Mouse (Mus musculus): ENCODE data around the gene Hoxb7.
A peak's percentile ranks its signal among the peaks of the same experiment; 100 is the strongest.

The Hoxb7 gene

GRCm38 (mm10) chr11:96314671-96315343 is 28.4 kb downstream of the Hoxb7 start:
- DNase-seq (ENCODE audit: low read depth, low spot score), result no peak

- DNase-seq (ENCODE audit: low read depth, low spot score), result no peak
Observed at GRCm38 (mm10) chr11:96315344-96315681, 28.9 kb downstream of the Hoxb7 start.

- no peak for DNase-seq (ENCODE audit: low read depth, low spot score)
Observed at GRCm38 (mm10) chr11:96316696-96317607, 30.5 kb downstream of the Hoxb7 start.

GRCm38 (mm10) chr11:96317608-96318367 is 31.4 kb downstream of the Hoxb7 start, which contains the start of gene Hoxb4:
Gene Hoxb4, plus strand, starts transcription at chr11:96318267.
- DNase-seq (ENCODE audit: low read depth, low spot score), result peak; percentile 63

GRCm38 (mm10) chr11:96318368-96319070 is 32.1 kb downstream of the Hoxb7 start:
- DNase-seq (ENCODE audit: low read depth, low spot score), result peak; percentile 91

- DNase-seq (ENCODE audit: low read depth, low spot score), result peak; percentile 56
Observed at GRCm38 (mm10) chr11:96319071-96319902, 32.9 kb downstream of the Hoxb7 start.

- peak; percentile 50 for DNase-seq (ENCODE audit: low read depth, low spot score)
Observed at GRCm38 (mm10) chr11:96319910-96320309, 33.5 kb downstream of the Hoxb7 start.

GRCm38 (mm10) chr11:96320688-96321087 is 34.3 kb downstream of the Hoxb7 start:
- DNase-seq (ENCODE audit: low read depth, low spot score), result no peak

- no peak for DNase-seq (ENCODE audit: low read depth, low spot score)
Observed at GRCm38 (mm10) chr11:96321846-96322245, 35.4 kb downstream of the Hoxb7 start.

GRCm38 (mm10) chr11:96322738-96323137 is 36.3 kb downstream of the Hoxb7 start:
- no peak for DNase-seq (ENCODE audit: low read depth, low spot score)

GRCm38 (mm10) chr11:96323154-96323553 is 36.7 kb downstream of the Hoxb7 start, which contains the start of gene Hoxb3:
Gene Hoxb3, plus strand, starts transcription at chr11:96323326.
- DNase-seq (ENCODE audit: low read depth, low spot score), result no peak

- no peak for DNase-seq (ENCODE audit: low read depth, low spot score)
Observed at GRCm38 (mm10) chr11:96324125-96324524, 37.7 kb downstream of the Hoxb7 start.

GRCm38 (mm10) chr11:96324965-96325364 is 38.5 kb downstream of the Hoxb7 start:
- DNase-seq (ENCODE audit: low read depth, low spot score), result no peak

- DNase-seq (ENCODE audit: low read depth, low spot score), result peak; percentile 47
Observed at GRCm38 (mm10) chr11:96325747-96326212, 39.4 kb downstream of the Hoxb7 start.

- no peak for DNase-seq (ENCODE audit: low read depth, low spot score)
Observed at GRCm38 (mm10) chr11:96326705-96327104, 40.3 kb downstream of the Hoxb7 start.

GRCm38 (mm10) chr11:96327122-96327521 is 40.7 kb downstream of the Hoxb7 start:
- DNase-seq (ENCODE audit: low read depth, low spot score), result no peak

- no peak for DNase-seq (ENCODE audit: low read depth, low spot score)
Observed at GRCm38 (mm10) chr11:96327750-96328149, 41.3 kb downstream of the Hoxb7 start.

GRCm38 (mm10) chr11:96328605-96329004 is 42.2 kb downstream of the Hoxb7 start:
- DNase-seq (ENCODE audit: low read depth, low spot score), result no peak

- DNase-seq (ENCODE audit: low read depth, low spot score), result peak; percentile 55
Observed at GRCm38 (mm10) chr11:96332105-96332504, 45.7 kb downstream of the Hoxb7 start.

GRCm38 (mm10) chr11:96332618-96333032 is 46.2 kb downstream of the Hoxb7 start:
- no peak for DNase-seq (ENCODE audit: low read depth, low spot score)

Data from R1 (cell line).